Mouse (Mus musculus) embryonic facial prominence, embryonic 14.5 days (tissue): ENCODE measurements around the gene Myom1. TPM values are rescaled to one million over a fixed set of nuclear protein-coding genes. Genes with fewer than 3 reads are reported as not detected.

Experiments
- ATAC-seq: fragments of 200-750 bp; cut with Nextera tagmentation; 2 replicates; pipeline ENCODE4 v1.8.0; 2017; ENCODE audit warnings: low read depth, moderate number of reproducible peaks, moderate TSS enrichment
- DNase-seq: peaks from one replicate; pipeline ENCODE4 v3.0.0-alpha.2; 2015; ENCODE audit warnings: low spot score
- H3K27ac ChIP-seq: fragments of 300-500 bp; sonication (generic); replicated peaks from 2 replicates; pipeline ENCODE4 v1.5.1; 2014; ENCODE audit warnings: low read depth, mild to moderate bottlenecking, low read length, moderate library complexity
- H3K27me3 ChIP-seq: fragments of 300-500 bp; sonication (generic); replicated peaks from 2 replicates; pipeline ENCODE4 v1.6.1; 2014; ENCODE audit warnings: low read length; ENCODE audit not compliant: control insufficient read depth, insufficient read depth
- H3K36me3 ChIP-seq: fragments of 300-500 bp; sonication (generic); 2 replicates; pipeline ENCODE4 v1.6.1; 2014; ENCODE audit warnings: low read length, mixed read lengths; ENCODE audit not compliant: control insufficient read depth, insufficient read depth
- H3K4me1 ChIP-seq: fragments of 300-500 bp; sonication (generic); 2 replicates; pipeline ENCODE4 v1.6.1; 2014; ENCODE audit warnings: antibody characterized with exemption, low read length; ENCODE audit not compliant: control insufficient read depth, insufficient read depth
- H3K4me2 ChIP-seq: fragments of 300-500 bp; sonication (generic); 2 replicates; pipeline ENCODE4 v1.6.1; 2014; ENCODE audit warnings: low read depth, mild to moderate bottlenecking, low read length, moderate library complexity, mixed read lengths
- H3K4me3 ChIP-seq: fragments of 300-500 bp; sonication (generic); 2 replicates; pipeline ENCODE4 v1.5.1; 2014; ENCODE audit warnings: low read depth, mild to moderate bottlenecking, low read length
- H3K9ac ChIP-seq: fragments of 300-500 bp; sonication (generic); 2 replicates; pipeline ENCODE4 v1.6.1; 2014; ENCODE audit warnings: low read depth, mild to moderate bottlenecking, low read length, moderate library complexity, mixed read lengths
- H3K9me3 ChIP-seq: fragments of 300-500 bp; sonication (generic); 2 replicates; pipeline ENCODE4 v1.6.1; 2016; ENCODE audit warnings: low read length; ENCODE audit not compliant: control insufficient read depth
- WGBS: fragments of 180-500 bp; shearing (Covaris S2); extraction: QIAGEN DNeasy Blood & Tissue Kit; methylation state at CpG from one replicate; pipeline ENCODE4 v1.1.7; 2014; 5-methylcytosine and 5-hydroxymethylcytosine counted together
- polyA plus RNA-seq: library from polyadenylated mRNA; unstranded; fragments of >200 nt; fragmentation: Nextera tagmentation; extraction: Ambion mirVana; gene quantifications from 2 replicates; pipeline ENCODE4 v1.2.1, GENCODE M21; 2014

The Myom1 gene
- polyA plus RNA-seq, 1 experiment from 2014 or later = 61.5 TPM

DNA sequence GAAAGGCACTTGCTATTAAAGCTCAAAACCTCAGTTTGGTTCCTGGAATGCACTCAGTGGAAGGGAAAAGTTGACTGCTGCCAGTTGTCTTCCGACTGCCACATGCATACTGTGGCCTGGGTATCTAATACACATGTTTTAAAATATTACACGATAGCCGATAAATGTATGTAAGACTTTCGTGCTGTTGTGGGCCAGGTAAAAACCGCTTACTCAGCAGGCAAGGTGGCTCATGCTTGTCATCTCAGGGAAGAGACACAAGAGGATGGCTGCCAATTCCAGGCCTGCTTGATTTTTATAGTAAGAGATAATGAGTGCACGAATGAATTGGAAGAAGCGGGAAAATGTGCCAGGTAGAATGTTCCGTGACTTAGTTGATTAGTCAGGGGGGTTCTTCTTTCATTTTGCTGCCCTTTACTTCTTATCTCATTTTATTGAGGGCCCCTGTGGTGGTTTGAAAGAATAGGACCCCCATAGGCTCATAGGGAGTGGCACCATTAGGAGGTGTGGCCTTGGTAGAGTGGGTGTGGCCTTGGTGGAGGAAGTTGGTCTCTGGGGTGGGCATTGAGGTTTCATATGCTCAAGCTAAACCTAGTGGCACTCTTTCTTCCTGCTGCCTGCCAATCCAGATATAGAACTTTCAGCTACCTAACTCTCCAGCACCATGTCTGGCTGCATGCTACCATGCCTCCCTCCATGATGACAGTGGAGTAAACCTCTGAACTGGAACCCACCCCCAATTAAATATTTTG, 158.0 kb downstream of the Myom1 start:
- Histone ChIP-seq H3K27ac (peak overlapping the region; percentile 84), H3K9me3 (no peaks in the 10 kb centered on the region), H3K4me1 (peaks cover 22% of the 10 kb centered on the region), H3K9ac (no peak overlapping the region), H3K4me2 (no peak overlapping the region), H3K27me3 (no peaks in the 10 kb centered on the region), H3K4me3 (no peak overlapping the region), H3K36me3 (no peaks in the 10 kb centered on the region)
- ATAC-seq (no peak), DNase-seq (no peak)
- 80% methylated on average over 8 of the region's 8 CpGs for WGBS

GRCm38 (mm10) chr17:71164991-71165390, 162.6 kb downstream of the Myom1 start:
- DNase-seq (peak; percentile 39), ATAC-seq (no peak)
- no peak overlapping the region for H3K9ac ChIP-seq
- no peaks in the 10 kb centered on the region for H3K27me3 ChIP-seq
- no peak overlapping the region for H3K4me3 ChIP-seq
- no peaks in the 10 kb centered on the region for H3K9me3 ChIP-seq
- peaks cover 8% of the 10 kb centered on the region for H3K4me1 ChIP-seq
- H3K27ac ChIP-seq = no peak overlapping the region
- WGBS = 65% methylated on average over 6 of the region's 6 CpGs
- no peak overlapping the region for H3K4me2 ChIP-seq
- no peaks in the 10 kb centered on the region for H3K36me3 ChIP-seq

DNA sequence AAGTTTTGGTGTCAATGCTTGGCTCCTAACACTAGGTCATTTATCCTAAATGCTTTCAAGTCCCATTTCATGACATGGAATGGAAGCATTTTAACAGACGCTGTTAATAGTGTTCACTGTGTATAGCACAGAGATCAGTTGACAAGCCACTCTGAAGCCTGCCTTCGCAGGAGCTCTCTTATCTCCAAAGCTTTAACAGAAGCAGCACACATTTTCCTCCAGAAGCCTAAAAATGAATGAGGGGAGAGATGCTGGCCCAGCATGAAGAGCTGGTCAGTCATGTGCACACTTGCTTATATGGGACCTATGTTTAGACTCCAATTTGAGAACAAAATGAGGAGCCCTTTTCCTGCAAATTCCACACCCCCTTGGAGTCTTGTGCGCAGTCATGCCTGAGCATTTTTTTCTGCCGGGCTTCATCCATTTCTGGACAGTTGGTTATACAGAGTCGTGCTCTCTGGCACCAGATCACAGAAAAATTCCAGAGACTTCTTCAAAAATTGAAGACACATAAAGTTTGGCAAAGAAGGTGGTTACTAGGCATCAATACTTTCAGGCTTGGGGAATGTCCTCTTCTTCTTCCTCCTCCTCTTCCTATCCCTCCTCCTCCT, 165.9 kb downstream of the Myom1 start:
- Histone ChIP-seq H3K9ac (no peak overlapping the region), H3K36me3 (no peaks in the 10 kb centered on the region), H3K4me2 (no peak overlapping the region), H3K27ac (no peak overlapping the region), H3K4me3 (no peak overlapping the region), H3K4me1 (no peaks in the 10 kb centered on the region), H3K9me3 (no peaks in the 10 kb centered on the region), H3K27me3 (no peaks in the 10 kb centered on the region)
- DNase-seq (no peak), ATAC-seq (no peak)
- 64% methylated on average over 5 of the region's 5 CpGs for WGBS

DNA sequence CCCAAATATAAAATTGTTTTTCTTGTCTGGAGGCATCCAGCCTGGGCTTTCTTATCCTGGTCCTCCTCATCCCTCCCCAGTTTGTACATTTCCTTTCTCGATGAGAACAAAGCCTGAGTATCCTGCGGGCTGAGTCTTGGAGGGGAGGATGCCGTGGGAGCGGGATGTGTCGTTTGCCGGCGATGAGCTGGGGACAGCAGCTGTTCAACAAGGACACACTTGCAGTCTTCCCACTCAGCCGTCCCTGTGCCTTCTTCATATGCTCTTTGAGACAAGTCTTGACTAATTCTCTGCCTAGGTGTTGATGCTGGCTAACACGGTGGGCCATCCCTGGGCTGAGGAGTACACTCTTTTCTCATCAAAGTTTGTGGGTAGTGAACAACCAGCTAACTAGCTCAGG, 166.4 kb downstream of the Myom1 start:
- H3K9ac ChIP-seq = no peak overlapping the region
- H3K4me1 ChIP-seq = no peaks in the 10 kb centered on the region
- no peaks in the 10 kb centered on the region for H3K9me3 ChIP-seq
- WGBS = 46% methylated on average over 9 of the region's 9 CpGs
- H3K27me3 ChIP-seq = no peaks in the 10 kb centered on the region
- no peaks in the 10 kb centered on the region for H3K36me3 ChIP-seq
- no peak for ATAC-seq
- H3K4me2 ChIP-seq = no peak overlapping the region
- H3K27ac ChIP-seq = no peak overlapping the region
- DNase-seq = no peak
- no peak overlapping the region for H3K4me3 ChIP-seq

DNA sequence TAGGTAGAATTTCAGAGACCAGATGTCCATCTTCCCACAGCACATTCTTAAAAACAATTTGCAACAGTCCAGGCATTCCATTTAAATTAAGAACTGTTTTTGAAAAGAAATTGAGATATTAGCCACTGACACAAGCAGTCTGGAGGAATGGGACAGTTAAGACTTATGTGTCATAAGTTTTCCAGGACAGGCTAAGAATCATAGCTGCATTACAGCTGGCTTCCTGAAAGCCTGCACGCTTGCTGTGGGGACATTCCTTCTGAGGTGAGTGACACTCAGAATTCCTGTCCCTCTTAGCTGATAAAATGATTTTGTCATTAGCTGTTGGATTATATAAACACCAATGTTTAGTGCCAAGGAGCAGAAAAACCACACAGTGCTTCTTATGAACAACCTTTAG, 167.2 kb downstream of the Myom1 start:
- H3K27ac ChIP-seq = no peak overlapping the region
- H3K27me3 ChIP-seq = no peaks in the 10 kb centered on the region
- no peak for ATAC-seq
- 80% methylated on average over 1 of the region's 1 CpGs for WGBS
- no peaks in the 10 kb centered on the region for H3K9me3 ChIP-seq
- no peaks in the 10 kb centered on the region for H3K36me3 ChIP-seq
- H3K4me1 ChIP-seq = no peaks in the 10 kb centered on the region
- H3K9ac ChIP-seq = no peak overlapping the region
- no peak for DNase-seq
- no peak overlapping the region for H3K4me3 ChIP-seq
- H3K4me2 ChIP-seq = no peak overlapping the region

- H3K9me3 ChIP-seq = no peaks in the 10 kb centered on the region
- ATAC-seq (no peak), DNase-seq (no peak)
- WGBS = 88% methylated on average over 4 of the region's 4 CpGs
- H3K27me3 ChIP-seq = no peaks in the 10 kb centered on the region
- H3K4me3 ChIP-seq = no peak overlapping the region
- H3K36me3 ChIP-seq = no peaks in the 10 kb centered on the region
- no peak overlapping the region for H3K4me2 ChIP-seq
- no peak overlapping the region for H3K9ac ChIP-seq
- no peak overlapping the region for H3K27ac ChIP-seq
- H3K4me1 ChIP-seq = no peaks in the 10 kb centered on the region
Measured at GRCm38 (mm10) chr17:71171161-71171560, 168.7 kb downstream of the Myom1 start.

Other genes with a start within 250 kb of the Myom1 start
- gene Tgif1, start 149.1 kb upstream of the Myom1 start, polyA plus RNA-seq = 47.2 and 50.1 TPM in 2 replicates
- gene Myl12a, start 245 bp downstream of the Myom1 start, polyA plus RNA-seq = 690 and 724 TPM in 2 replicates
- gene Lpin2, start 179.9 kb downstream of the Myom1 start, polyA plus RNA-seq = 32.1 and 35.7 TPM in 2 replicates